Mouse (Mus musculus) heart, postnatal 4 days (tissue): ENCODE data around the gene Mtus2. TPM values are rescaled to one million over a fixed set of nuclear protein-coding genes. Genes with fewer than 3 reads are reported as not detected.
A peak's percentile ranks its signal among the peaks of the same experiment; 100 is the strongest.
"Not testable (repeated sequence)": the region's sequence is repeated elsewhere in the genome, so short reads cannot be mapped to it uniquely, and the experiment has no call there.

Experiments
- DNase-seq: peaks from one replicate; pipeline ENCODE4 v3.0.0; 2021
- total RNA-seq, 2 experiments: library from RNA; stranded (reverse); gene quantifications; 2 replicates each; pipeline ENCODE4 v1.2.3; 2021

Gene Mtus2
- total RNA-seq = 100 to 1,000 TPM; 116 to 127 TPM

DNA sequence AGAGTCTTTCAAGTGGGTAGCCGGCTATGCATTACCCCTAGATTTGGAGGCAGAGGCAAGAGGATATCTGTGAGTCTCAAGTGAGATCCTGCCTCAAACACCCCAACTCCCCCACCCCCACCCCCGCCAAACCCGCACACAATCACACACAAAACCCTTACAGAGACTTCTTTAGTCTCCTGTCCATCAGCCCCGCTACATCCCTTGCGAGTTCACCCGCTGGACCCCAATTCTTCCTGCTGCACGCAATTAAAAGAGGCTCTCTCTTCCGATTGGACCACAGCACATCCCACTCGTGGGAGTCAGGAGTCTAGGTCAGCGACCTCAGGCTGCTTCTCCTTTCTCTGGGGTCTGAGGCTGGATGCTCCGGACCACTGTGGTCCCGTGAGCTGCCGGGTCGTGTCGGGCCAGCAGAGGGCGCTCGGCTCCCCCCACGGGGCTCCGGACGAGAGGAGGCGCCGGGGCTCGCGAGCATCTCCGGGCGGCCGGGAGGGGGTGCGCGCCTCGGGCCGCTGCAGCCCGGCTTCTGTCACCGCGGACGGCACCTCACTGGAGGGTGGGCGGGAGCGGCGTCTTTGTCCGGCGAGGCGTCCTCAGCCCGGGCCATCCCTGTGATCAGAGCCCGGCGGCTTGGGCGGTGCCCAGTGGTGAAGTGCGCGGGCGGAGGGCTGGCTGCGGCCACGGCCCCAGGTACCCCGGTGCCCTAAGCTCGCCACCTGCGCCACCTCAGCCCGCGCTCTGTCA is at the start of gene Mtus2:
TSS of gene Mtus2 (plus strand) at position 500 of the 744 bp plus-strand sequence.
- peak; percentile 91 for DNase-seq

DNA sequence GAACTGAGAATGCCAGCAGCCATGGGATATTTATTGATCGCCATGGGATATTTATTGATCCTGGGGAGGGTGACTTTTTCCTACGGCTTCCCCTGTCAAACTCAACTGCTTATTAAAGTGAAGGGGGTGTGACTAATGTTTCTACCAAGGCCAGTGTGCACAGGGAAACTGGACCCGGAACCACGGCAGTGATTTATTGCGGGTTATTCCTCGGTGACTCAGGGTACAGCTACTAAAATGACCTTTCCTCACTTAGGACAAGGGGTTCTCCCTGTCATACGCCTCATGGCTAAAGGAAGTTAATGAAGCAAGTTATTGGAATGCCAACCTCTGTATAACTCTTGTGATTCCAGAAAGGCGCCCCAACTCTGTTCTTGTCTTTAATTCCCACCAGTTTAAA is 49.3 kb upstream of the Mtus2 start:
- DNase-seq = no peak

DNA sequence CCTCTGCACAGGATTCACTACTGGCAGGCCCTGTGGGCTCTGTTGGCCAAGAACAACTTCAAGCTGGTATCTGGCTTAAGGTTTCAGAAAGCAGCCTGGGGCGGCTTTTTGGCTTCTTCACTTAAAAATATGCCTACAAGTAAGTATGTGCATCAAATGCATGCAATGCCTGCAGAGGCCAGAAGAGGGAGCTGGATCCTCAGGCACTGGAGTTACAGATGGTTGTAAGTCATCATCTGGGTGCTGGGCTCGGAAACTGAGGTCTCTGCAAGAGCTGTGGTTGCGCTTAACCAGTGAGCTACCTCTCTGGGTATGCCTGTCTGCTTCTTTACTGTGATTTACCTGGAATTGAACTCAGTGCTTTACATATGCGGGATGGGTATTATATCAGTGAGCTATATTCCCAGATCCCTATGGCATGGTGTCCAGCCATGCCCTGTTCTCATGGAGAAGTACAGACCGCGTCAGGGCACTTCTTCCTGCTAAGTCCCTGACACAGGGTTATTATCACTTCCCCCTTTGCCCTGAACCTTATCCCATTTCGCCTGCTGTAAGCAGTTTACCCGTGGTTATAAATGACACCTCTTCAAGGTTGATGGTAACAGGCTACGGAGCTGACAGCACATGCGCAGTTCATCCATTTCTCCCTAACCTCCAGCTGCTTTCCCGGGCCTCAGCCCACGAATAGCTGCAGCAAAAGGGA is 46.2 kb upstream of the Mtus2 start:
- DNase-seq = peak; percentile 27

GRCm38 (mm10) chr5:147911744-147912143 is 45.4 kb upstream of the Mtus2 start:
- no peak for DNase-seq

- no peak for DNase-seq
Observed at GRCm38 (mm10) chr5:147913241-147913842, 43.8 kb upstream of the Mtus2 start.

DNA sequence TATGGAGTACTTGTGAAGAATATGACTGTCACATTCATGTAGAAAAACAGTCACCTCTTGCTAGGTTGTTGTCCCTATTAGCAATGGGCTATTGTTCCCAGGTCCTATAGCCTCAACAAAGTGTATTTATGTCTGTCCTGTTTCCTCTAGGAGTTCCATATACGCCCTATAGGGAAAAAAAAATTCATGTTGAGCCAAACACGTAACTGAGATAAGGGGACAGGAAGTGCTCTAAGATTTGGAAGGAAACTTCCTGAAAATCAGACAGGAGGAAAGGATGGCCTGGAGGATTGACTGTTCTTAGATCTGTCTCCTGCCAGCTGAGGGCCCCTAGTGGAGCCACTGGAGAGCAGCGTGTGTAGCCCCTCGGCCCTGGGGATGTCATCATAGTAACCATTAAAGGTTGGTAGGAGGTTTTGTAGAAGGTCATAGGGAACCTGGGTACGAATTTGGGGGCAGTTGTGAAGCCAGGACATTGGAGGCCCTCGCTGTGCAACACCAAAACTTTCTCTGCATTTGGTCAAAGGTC is 42.0 kb upstream of the Mtus2 start:
- peak; percentile 21 for DNase-seq

- DNase-seq = no peak
Observed at GRCm38 (mm10) chr5:147916171-147916570, 40.9 kb upstream of the Mtus2 start.

DNA sequence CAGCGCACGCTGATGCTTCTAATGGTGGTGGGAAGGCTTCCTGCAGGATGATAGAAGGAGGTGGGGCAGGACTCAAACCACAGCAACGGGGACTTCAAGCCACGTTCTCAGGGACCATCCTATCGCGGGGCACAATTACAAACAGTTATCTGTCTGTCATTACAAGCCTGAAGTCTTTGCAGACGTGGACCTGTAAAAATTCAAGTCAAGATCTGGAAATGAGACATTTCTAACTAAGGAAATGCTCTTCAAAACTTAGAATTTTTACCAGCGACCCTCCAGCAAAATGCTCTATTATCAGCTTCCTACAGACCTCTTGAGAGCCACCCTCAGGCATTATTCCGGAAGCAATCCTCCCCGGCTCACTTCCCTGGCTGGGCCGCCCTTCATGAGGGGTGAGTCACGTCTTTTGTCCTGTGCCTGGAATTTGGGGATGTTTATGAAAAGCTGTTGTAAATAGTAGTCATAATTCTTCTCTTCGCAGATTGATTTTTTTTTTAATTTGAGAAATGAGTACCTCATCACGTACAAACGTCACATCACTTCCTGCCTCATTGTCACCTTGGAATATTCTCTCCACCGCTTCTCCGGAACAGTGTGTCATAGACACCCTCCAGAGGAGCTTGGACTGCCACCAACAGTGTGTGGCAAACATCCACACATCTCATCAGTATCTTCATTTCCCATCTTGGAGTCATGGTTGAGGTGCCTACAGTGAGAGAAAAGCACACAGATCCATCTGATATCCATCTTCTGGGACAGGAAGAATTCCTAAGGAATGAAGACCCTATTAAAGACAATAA is 38.9 kb upstream of the Mtus2 start:
- peak; percentile 41 for DNase-seq

DNA sequence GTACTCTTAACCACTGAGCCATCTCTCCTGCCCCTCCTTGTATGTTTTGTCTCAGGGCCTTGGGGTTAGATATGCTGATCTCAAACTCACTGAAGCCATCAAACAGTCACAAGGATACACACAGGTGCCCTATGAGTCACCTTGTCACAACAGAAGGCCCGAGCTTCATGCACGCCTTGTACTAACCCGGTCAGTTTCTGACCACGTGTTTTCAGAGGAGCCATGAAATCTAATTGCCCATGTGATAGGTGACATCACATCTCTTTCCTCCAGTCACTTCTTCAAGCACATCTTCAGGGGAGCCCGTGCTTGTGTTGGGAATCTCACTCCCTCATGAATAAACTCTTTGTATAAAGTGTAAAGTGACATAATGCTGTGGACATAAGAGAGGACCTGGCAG is 32.5 kb upstream of the Mtus2 start:
- no peak for DNase-seq

DNA sequence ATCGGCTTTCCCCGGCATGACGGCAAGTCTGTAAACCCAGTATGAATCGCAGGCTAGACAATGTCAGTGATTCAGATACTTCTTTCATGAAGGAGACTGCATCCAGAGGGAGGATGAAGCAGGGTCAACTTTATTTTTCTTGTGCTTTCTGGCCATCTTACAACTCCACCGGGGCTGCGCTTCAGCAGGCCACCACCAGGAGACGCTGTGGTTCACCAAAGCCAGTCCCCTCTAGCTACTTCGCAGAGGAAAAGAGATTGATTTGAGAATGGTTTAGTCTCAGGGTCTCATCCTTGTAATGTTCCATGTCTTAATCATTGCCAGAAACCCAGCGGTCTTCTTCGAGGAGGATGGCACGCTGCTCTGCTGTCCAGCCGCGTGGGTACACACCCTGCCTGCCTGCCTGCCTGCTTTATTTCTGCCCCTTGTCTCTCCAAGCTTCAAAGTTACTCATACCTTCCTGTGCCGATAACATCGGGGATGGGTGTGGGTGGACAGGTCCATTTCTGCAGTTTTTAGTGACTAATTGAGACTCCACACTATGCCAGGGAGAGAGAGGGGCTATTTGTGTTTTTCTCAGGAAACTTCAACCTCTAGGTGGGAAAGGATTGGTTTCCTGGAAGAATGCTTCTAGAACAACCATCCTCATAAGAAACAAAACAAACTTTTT is 31.1 kb upstream of the Mtus2 start:
- DNase-seq = peak; percentile 56

- DNase-seq = no peak
Observed at GRCm38 (mm10) chr5:147928668-147929497, 28.2 kb upstream of the Mtus2 start.

DNA sequence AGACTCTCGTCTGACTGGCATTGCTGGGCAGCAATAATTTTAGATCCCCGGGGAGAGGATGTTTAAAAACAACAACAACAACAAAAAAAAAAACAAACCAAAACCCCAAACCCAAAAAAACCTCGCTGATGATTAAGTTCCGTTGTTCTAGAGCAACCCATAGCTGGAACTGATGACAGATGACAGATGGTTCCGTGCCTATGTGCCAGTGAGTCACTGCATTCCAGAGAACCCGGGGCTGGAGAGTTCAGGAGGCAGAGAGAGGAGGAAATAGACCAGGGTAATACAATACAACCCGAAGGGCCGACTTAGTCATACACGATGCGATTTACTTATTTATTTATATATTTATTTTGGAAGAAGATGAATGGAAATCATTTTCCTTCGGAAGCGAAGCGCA is 22.0 kb upstream of the Mtus2 start:
- DNase-seq = no peak

DNA sequence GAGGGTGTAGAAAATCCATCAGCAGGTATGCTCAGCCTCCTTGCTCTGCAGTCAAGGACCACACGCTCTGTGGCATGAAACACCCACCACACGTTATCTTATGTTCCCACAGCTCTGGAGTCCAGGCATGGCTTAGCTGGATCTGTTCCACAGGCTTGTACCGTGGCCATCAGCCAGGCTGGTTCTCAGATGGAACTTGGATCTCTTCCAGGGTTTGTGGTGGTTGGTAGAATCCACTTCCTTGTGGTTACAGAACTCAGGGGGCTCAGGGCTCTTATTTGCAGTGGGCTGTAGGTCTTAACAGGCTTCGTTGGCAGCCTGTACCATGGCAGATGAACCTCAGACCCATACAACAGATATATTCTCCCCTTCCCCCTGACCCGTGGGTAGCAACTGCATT is 17.9 kb upstream of the Mtus2 start:
- DNase-seq = peak; percentile 52

GRCm38 (mm10) chr5:147945000-147945666 is 12.0 kb upstream of the Mtus2 start:
- DNase-seq = peak; percentile 49

DNA sequence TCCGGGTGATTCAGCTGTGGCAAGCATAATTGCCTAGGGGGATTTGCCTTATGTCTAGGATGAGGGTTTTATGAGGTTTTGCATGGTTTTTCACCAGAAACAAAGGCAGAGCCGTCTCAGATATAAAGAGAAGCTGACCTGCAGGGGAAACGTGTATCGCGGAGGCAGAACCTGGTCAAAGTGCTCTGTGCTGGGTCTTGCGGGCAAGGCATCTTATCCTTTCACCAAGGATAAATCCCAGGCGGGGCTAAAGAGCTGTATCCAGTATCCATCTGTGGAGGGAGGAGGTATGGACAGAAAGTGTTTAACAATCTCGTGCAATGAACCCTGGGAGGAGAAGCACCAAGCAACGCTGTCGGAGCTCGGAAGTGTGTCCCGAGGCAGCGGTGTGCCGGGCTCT is 7.2 kb upstream of the Mtus2 start:
- DNase-seq = no peak

- no peak for DNase-seq
Observed at GRCm38 (mm10) chr5:147951751-147952150, 5.4 kb upstream of the Mtus2 start.

- not testable (repeated sequence) for DNase-seq
Observed at GRCm38 (mm10) chr5:147953181-147953580, 3.9 kb upstream of the Mtus2 start.

DNA sequence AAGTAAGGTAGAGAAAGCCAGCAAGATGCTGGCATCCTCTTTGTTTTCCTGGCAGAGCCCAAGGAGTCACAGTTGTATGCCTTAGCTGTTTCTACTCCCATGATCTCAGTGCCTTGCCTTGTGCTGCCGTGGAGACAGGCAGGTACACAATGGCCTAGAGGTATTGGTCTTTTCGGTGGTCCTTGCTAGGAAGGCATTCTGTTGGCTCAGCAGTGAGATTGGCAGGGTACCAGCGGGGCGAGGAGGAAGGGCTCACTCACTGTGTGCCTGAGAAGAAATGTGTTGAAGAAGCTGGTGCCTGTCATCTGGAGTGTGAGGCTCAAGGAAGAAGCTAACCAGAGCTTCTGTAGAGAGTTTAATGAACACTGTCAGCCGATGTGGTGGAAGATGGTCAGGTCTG is 1.4 kb upstream of the Mtus2 start:
- DNase-seq = no peak

GRCm38 (mm10) chr5:147956421-147956820 is 699 bp upstream of the Mtus2 start:
- DNase-seq = no peak

- DNase-seq = peak; percentile 74
Observed at GRCm38 (mm10) chr5:147957592-147958271, 612 bp downstream of the Mtus2 start.
